Mouse (Mus musculus): ENCODE results near the gene Gnb5. TPM values are rescaled to one million over a fixed set of nuclear protein-coding genes. Genes with fewer than 3 reads are reported as not detected.

Gnb5 gene
- polyA plus RNA-seq, 1 experiment from 2014 or later = 58.0 TPM

DNA sequence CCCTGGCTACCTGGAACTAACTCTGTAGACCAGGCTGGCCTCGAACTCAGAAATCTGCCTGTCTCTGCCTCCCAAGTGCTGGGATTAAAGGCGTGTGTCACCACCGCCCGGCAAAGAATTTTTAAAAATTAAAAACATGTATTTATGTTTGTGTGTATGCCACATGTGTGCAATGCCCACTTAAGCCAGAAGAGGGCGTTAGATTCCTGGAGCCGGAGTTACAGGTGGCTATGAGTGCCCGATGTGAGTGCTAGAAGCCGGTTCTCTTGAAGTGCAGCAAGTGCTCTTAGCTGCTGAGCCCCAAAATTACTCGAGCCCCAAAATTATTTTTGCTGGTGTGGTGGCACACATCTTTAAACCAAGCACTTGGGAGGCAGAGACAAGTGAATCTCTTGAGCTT is 77.7 kb downstream of the Gnb5 start:
- H3K4me2 ChIP-seq = no peak overlapping the region
- 75% methylated on average over 9 of the region's 9 CpGs for WGBS
- H3K9ac ChIP-seq = no peak overlapping the region
- H3K36me3 ChIP-seq = peaks cover 24% of the 10 kb centered on the region
- H3K27me3 ChIP-seq (replicated peaks) = no peaks in the 10 kb centered on the region
- no peak for ATAC-seq (ENCODE audit: insufficient number of reproducible peaks, low FRiP score)
- H3K9me3 ChIP-seq (replicated peaks) = no peaks in the 10 kb centered on the region
- H3K4me1 ChIP-seq (replicated peaks) = no peaks in the 10 kb centered on the region
- H3K27ac ChIP-seq (ENCODE audit: poor library complexity, severe bottlenecking) = no peak overlapping the region
- H3K4me3 ChIP-seq = no peak overlapping the region

DNA sequence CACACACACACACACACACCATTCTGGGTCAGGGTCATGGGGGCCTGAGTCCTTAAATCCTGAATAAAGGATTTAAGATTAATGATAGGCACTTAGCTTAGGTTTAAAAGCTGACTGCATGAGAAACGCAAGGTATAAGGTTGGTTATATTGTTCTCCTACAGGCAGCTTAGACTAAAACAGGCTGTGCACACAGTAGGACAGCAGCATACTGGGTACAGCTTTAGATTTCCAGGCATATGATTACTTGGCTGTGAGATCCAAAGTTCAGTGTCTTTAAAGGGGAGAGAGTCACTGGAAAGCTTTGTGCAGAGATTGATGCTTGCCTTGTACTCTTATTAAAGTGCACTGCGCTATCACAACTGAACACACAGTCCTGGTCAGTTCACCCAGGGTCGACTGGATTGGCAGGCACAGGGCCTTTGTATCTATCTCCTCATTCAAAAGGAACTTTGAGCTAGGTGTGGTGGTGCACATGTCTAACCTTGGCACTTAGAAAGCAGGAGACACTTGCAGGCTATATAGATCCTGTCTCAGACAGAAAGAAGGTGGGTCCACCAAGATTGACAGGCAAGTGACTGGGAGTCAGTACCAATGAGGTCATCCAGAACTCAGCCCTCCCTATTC is 78.4 kb downstream of the Gnb5 start:
- Histone ChIP-seq H3K27me3 (replicated peaks) (no peaks in the 10 kb centered on the region), H3K27ac (ENCODE audit: poor library complexity, severe bottlenecking) (no peak overlapping the region), H3K36me3 (peaks cover 30% of the 10 kb centered on the region), H3K9ac (no peak overlapping the region), H3K4me1 (replicated peaks) (no peaks in the 10 kb centered on the region), H3K4me3 (no peak overlapping the region), H3K4me2 (no peak overlapping the region), H3K9me3 (replicated peaks) (no peaks in the 10 kb centered on the region)
- 86% methylated on average over 3 of the region's 3 CpGs for WGBS
- ATAC-seq (ENCODE audit: insufficient number of reproducible peaks, low FRiP score) = no peak

DNA sequence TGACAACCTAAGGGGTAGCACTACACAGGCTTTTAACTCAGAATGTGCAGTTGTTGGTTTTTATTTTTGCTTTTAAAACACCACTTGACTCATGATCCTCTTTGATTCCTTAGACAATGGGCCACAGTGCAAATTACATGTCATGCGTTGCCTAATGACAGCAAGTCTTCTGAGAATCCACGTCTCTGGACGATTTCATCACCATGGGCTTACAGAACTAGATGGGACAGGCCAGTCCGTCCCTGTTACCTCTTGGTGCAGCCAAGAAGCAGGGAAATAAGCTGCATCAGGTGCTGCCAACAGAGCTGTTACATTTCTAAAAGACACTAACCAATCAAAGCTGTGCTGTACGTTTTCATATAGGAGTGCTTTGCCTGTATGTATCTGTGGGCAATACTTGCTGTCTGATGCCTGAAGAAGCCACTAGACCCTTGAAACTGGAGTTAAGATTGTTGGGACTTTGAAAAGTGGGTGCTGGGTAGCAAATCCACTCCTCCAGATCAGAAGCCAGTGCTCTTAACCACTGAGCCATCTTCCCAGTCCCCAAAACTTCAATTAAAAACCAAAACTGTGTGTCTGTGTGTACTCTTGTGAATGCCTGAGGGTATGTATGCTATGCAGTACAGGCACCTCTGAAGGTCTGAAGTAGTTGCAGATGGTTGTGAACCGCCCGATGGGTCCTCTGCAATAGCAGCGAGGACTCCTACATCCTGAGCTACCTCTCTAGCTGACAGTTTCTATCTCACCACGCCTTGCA is 79.3 kb downstream of the Gnb5 start:
- H3K27me3 ChIP-seq (replicated peaks) = no peaks in the 10 kb centered on the region
- 77% methylated on average over 9 of the region's 9 CpGs for WGBS
- H3K9me3 ChIP-seq (replicated peaks) = no peaks in the 10 kb centered on the region
- no peak overlapping the region for H3K27ac ChIP-seq (ENCODE audit: poor library complexity, severe bottlenecking)
- no peaks in the 10 kb centered on the region for H3K4me1 ChIP-seq (replicated peaks)
- H3K4me2 ChIP-seq = no peak overlapping the region
- no peak for ATAC-seq (ENCODE audit: insufficient number of reproducible peaks, low FRiP score)
- peaks cover 37% of the 10 kb centered on the region for H3K36me3 ChIP-seq
- no peak overlapping the region for H3K9ac ChIP-seq
- H3K4me3 ChIP-seq = no peak overlapping the region

DNA sequence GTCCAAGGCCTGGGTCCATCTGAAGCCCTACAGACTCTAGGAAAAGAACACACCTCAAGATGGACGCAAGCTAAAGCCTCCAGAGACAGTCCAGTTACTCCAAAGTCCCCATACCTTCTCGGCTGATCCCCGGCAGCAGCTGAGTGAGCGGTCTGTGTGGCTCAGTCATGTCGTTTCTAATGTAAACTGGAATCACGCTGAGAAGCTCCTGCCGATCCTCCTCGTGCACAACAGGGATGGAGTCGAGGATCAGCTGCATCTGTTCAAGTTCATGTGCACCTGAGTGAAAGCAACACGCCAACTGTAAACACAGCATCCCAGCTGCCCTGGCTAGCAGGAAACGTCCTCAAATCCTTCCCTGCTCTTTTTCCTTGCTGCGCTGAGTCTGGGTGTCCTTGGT is 87.2 kb downstream of the Gnb5 start:
- WGBS = 83% methylated on average over 12 of the region's 12 CpGs

More for the DNA sequence above, 87.2 kb downstream of the Gnb5 start:
- no peak for ATAC-seq (ENCODE audit: insufficient number of reproducible peaks, low FRiP score)
- no peaks in the 10 kb centered on the region for H3K27me3 ChIP-seq (replicated peaks)
- no peak overlapping the region for H3K4me3 ChIP-seq
- no peak overlapping the region for H3K4me2 ChIP-seq
- no peak overlapping the region for H3K9ac ChIP-seq
- H3K4me1 ChIP-seq (replicated peaks) = no peaks in the 10 kb centered on the region
- H3K27ac ChIP-seq (ENCODE audit: poor library complexity, severe bottlenecking) = no peak overlapping the region
- H3K36me3 ChIP-seq = peaks cover 79% of the 10 kb centered on the region
- no peaks in the 10 kb centered on the region for H3K9me3 ChIP-seq (replicated peaks)

Other genes with a start within 250 kb of the Gnb5 start
- gene Myo5a, start 235.3 kb upstream of the Gnb5 start, polyA plus RNA-seq (2016; fragmentation: Nextera tagmentation; extraction: Ambion mirVana) = 15.8 and 17.4 TPM in 2 replicates
- 1.2 and 1.3 TPM in 2 replicates for gene Myo5c, start 74.3 kb upstream of the Gnb5 start, polyA plus RNA-seq (2016; fragmentation: Nextera tagmentation; extraction: Ambion mirVana)
- not detected in 2 replicates for gene Bcl2l10, start 41.5 kb downstream of the Gnb5 start, polyA plus RNA-seq (2016; fragmentation: Nextera tagmentation; extraction: Ambion mirVana)
- gene Mapk6, start 103.7 kb downstream of the Gnb5 start, polyA plus RNA-seq (2016; fragmentation: Nextera tagmentation; extraction: Ambion mirVana) = 66.9 and 68.4 TPM in 2 replicates
- 33.8 and 37.0 TPM in 2 replicates for gene Leo1, start 135.2 kb downstream of the Gnb5 start, polyA plus RNA-seq (2016; fragmentation: Nextera tagmentation; extraction: Ambion mirVana)

Data from heart, embryonic 12.5 days (tissue).